Mouse (Mus musculus) CH12.LX (cell line): ENCODE results near the gene Boc. TPM values are rescaled to one million over a fixed set of nuclear protein-coding genes. Genes with fewer than 3 reads are reported as not detected.
A peak's percentile ranks its signal among the peaks of the same experiment; 100 is the strongest.

ENCODE experiments used
- DNase-seq: peaks from one replicate; pipeline ENCODE4 v3.0.0-alpha.2; 2013; ENCODE audit errors: extremely low read depth
- H3K27ac ChIP-seq: 2 replicates; pipeline ENCODE4 v1.5.1; 2012; ENCODE audit warnings: low read depth, mild to moderate bottlenecking, control low read depth, moderate library complexity; ENCODE audit not compliant: insufficient read depth
- H3K27me3 ChIP-seq: replicated peaks from 2 replicates; pipeline ENCODE3; 2012; ENCODE audit warnings: inconsistent platforms
- H3K36me3 ChIP-seq, 2 experiments: replicated peaks in 1 of 2; 2 replicates each; pipeline versions ENCODE3 to v1.6.1; 2012; ENCODE audit warnings: inconsistent platforms in 1 of 2, low read length in 1 of 2, mild to moderate bottlenecking in 1 of 2, mixed read lengths in 1 of 2, moderate library complexity in 1 of 2; ENCODE audit not compliant: control insufficient read depth in 1 of 2, insufficient read depth in 1 of 2
- H3K4me1 ChIP-seq, 2 experiments: 2 replicates each; pipeline ENCODE4 v1.6.1; 2012; ENCODE audit warnings: inconsistent platforms in 1 of 2, moderate library complexity in 1 of 2; ENCODE audit not compliant: insufficient read depth in 2 of 2, control insufficient read depth in 1 of 2
- H3K4me2 ChIP-seq: 2 replicates; pipeline ENCODE4 v1.6.1; 2012; ENCODE audit warnings: low read depth, mild to moderate bottlenecking, control low read depth; ENCODE audit not compliant: poor library complexity, insufficient read depth, severe bottlenecking
- H3K4me3 ChIP-seq, 3 experiments: fragments of 150-350 bp in 1 of 3; sonication (generic) in 1 of 3; replicated peaks in 1 of 3; 2 replicates each; pipeline versions ENCODE3 to v1.5.1; 2011 to 2012; ENCODE audit warnings: low read depth in 2 of 3, low read length in 2 of 3, mild to moderate bottlenecking in 2 of 3, moderate library complexity in 2 of 3, control low read depth in 1 of 3, improper control_type of control experiment in 1 of 3, inconsistent platforms in 1 of 3, mixed read lengths in 1 of 3; ENCODE audit not compliant: poor library complexity in 1 of 3
- H3K79me2 ChIP-seq: replicated peaks from 2 replicates; pipeline ENCODE4 v1.6.1; 2012; ENCODE audit warnings: mild to moderate bottlenecking, moderate library complexity; ENCODE audit not compliant: control insufficient read depth, poor library complexity, insufficient read depth, severe bottlenecking; ENCODE audit errors: extremely low read depth
- H3K9ac ChIP-seq: 2 replicates; pipeline ENCODE4 v1.6.1; 2012; ENCODE audit warnings: low read depth, mild to moderate bottlenecking, control low read depth, moderate library complexity; ENCODE audit not compliant: insufficient read depth
- H3K9me3 ChIP-seq: replicated peaks from 2 replicates; pipeline ENCODE3; 2012; ENCODE audit warnings: low read length, inconsistent platforms, mixed read lengths
- BHLHE40 ChIP-seq: IDR thresholded peaks from 2 replicates; pipeline ENCODE4 v1.6.1; 2011; ENCODE audit warnings: mild to moderate bottlenecking, low read depth, low read length, improper control_type of control experiment
- CHD1 ChIP-seq: IDR thresholded peaks from 2 replicates; pipeline ENCODE4 v1.6.1; 2012; ENCODE audit warnings: low read depth, low read length, improper control_type of control experiment, inconsistent platforms
- CHD2 ChIP-seq: IDR thresholded peaks from 2 replicates; pipeline ENCODE4 v1.6.1; 2011; ENCODE audit warnings: low read length, improper control_type of control experiment
- CTCF ChIP-seq, 2 experiments: IDR thresholded peaks in 1 of 2; conservative IDR thresholded peaks in 1 of 2; 2 replicates each; pipeline ENCODE4 v1.5.1; 2011 to 2012; ENCODE audit warnings: low read depth in 2 of 2, low read length in 2 of 2, improper control_type of control experiment in 1 of 2, inconsistent platforms in 1 of 2, mild to moderate bottlenecking in 1 of 2, moderate library complexity in 1 of 2
- EP300 ChIP-seq: IDR thresholded peaks from 2 replicates; pipeline ENCODE4 v1.6.1; 2011; ENCODE audit warnings: low read length, improper control_type of control experiment
- ETS1 ChIP-seq: conservative IDR thresholded peaks from 2 replicates; pipeline ENCODE4 v1.6.1; 2012; ENCODE audit warnings: low read depth, mild to moderate bottlenecking, inconsistent platforms, low read length, improper control_type of control experiment, moderate library complexity
- GABPA ChIP-seq: IDR thresholded peaks from 2 replicates; pipeline ENCODE4 v1.6.1; 2012; ENCODE audit warnings: low read depth, low read length, improper control_type of control experiment, inconsistent platforms; ENCODE audit not compliant: insufficient replicate concordance
- HCFC1 ChIP-seq: IDR thresholded peaks from 2 replicates; pipeline ENCODE4 v1.6.1; 2012; ENCODE audit warnings: low read depth, mild to moderate bottlenecking, inconsistent platforms, low read length, improper control_type of control experiment
- JUN ChIP-seq: IDR thresholded peaks from 2 replicates; pipeline ENCODE4 v1.6.1; 2011; ENCODE audit warnings: low read depth, mild to moderate bottlenecking, low read length, improper control_type of control experiment, moderate library complexity; ENCODE audit not compliant: insufficient read depth
- JUND ChIP-seq: conservative IDR thresholded peaks from 2 replicates; pipeline ENCODE4 v1.6.1; 2011; ENCODE audit warnings: low read depth, low read length, improper control_type of control experiment
- KAT2A ChIP-seq: IDR thresholded peaks from 2 replicates; pipeline ENCODE4 v1.6.1; 2012; ENCODE audit warnings: low read length, improper control_type of control experiment, inconsistent platforms; ENCODE audit not compliant: insufficient replicate concordance
- MAZ ChIP-seq: IDR thresholded peaks from 2 replicates; pipeline ENCODE4 v1.6.1; 2012; ENCODE audit warnings: low read depth, mild to moderate bottlenecking, inconsistent platforms, low read length, improper control_type of control experiment, moderate library complexity
- MXI1 ChIP-seq: IDR thresholded peaks from 2 replicates; pipeline ENCODE4 v1.6.1; 2011; ENCODE audit warnings: mild to moderate bottlenecking, low read depth, low read length, improper control_type of control experiment
- MYC ChIP-seq: IDR thresholded peaks from 2 replicates; pipeline ENCODE4 v1.6.1; 2011; ENCODE audit warnings: low read depth, mild to moderate bottlenecking, improper control_type of control experiment, low read length
- NELFE ChIP-seq: IDR thresholded peaks from 2 replicates; pipeline ENCODE4 v1.6.1; 2011; ENCODE audit warnings: low read depth, low read length, improper control_type of control experiment
- POLR2A ChIP-seq: IDR thresholded peaks from 2 replicates; pipeline ENCODE4 v1.6.1; 2011; ENCODE audit warnings: low read depth, mild to moderate bottlenecking, improper control_type of control experiment, low read length
- RAD21 ChIP-seq: IDR thresholded peaks from 2 replicates; pipeline ENCODE4 v1.6.1; 2011; ENCODE audit warnings: low read depth, mild to moderate bottlenecking, low read length, improper control_type of control experiment, moderate library complexity
- SMC3 ChIP-seq: IDR thresholded peaks from 2 replicates; pipeline ENCODE4 v1.6.1; 2011; ENCODE audit warnings: low read depth, low read length, improper control_type of control experiment
- TBP ChIP-seq: conservative IDR thresholded peaks from 2 replicates; pipeline ENCODE4 v1.6.1; 2011; ENCODE audit warnings: low read depth, low read length, improper control_type of control experiment
- ZMIZ1 ChIP-seq: IDR thresholded peaks from 2 replicates; pipeline ENCODE4 v1.6.1; 2012; ENCODE audit warnings: low read depth, mild to moderate bottlenecking, inconsistent platforms, low read length, improper control_type of control experiment
- dilution Hi-C: fragments of 300-500 bp; cut with MboI; formaldehyde crosslinking; loops from 2 replicates; pipeline ENCODE4 v1.14.3; 2020; ENCODE audit warnings: low sequenced_read_pairs; ENCODE audit not compliant: extremely low pct_unique_long_range_greater_than_20kb, extremely low pct_ligation_motif_present
- in situ Hi-C: fragments of 300-500 bp; cut with MboI; formaldehyde crosslinking; loops from 3 replicates; pipeline ENCODE4 v1.14.3; 2019; ENCODE audit warnings: low sequenced_read_pairs, low pct_ligation_motif_present, low pct_unique_long_range_greater_than_20kb, mixed read lengths
- polyA plus RNA-seq: library from polyadenylated mRNA; unstranded; fragments of >175 nt; gene quantifications from 2 replicates; pipeline ENCODE4 v1.2.1, GENCODE M21; 2012; ENCODE audit warnings: low read depth; ENCODE audit not compliant: insufficient read length
- total RNA-seq, 2 experiments: library from RNA; depleted of rRNA; stranded (reverse); fragments of 300-350 nt in 1 of 2; fragments of >200 nt in 1 of 2; gene quantifications; 2 replicates each; pipeline ENCODE4 v1.2.3; 2012 to 2014

Gene Boc
- total and polyA plus RNA-seq, 3 experiments: 0.25 to 1.5 (median 0.67) TPM

DNA sequence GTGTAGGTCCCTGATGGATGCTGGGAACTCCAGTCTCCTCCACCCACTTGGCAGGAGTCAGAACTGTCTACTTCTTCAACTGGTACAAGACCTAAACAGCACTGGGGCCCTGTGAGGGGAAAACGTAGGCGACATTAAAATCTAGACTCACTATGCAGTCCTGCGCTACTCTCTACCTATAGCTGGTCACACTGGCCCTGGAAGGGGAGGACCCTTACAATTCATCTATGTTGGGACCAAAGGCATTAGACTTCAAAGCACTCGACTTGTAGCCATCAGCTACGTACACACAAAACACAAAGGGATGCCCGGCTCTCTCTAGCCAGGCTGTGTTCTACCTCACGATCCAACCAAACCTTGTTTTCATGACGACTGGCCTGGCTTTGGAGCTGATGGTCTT is 73.0 kb downstream of the Boc start:
- TF ChIP-seq JUN: no peak
- TF ChIP-seq JUND: no peak
- no peak for TF ChIP-seq CHD1
- TF ChIP-seq GABPA: no peak
- TF ChIP-seq ETS1: no peak
- no peak for TF ChIP-seq CTCF (conservative IDR thresholded peaks at IDR 0.05 in 1 of 2, IDR thresholded peaks at IDR 0.05 in 1 of 2; ENCODE audit: low read depth in 2 of 2, low read length in 2 of 2)
- no peak for TF ChIP-seq SMC3
- TF ChIP-seq ZMIZ1: no peak
- no peak for TF ChIP-seq MAZ
- TF ChIP-seq NELFE: no peak
- TF ChIP-seq TBP: no peak
- TF ChIP-seq HCFC1: no peak
- Histone ChIP-seq H3K79me2 (no peaks in the 10 kb centered on the region), H3K27me3 (no peaks in the 10 kb centered on the region), H3K4me1 (peaks cover 7 to 8% of the 10 kb centered on the region in 2 experiments; a peak in 2 of 4 replicates), H3K9ac (no peak overlapping the region), H3K27ac (no peak overlapping the region), H3K4me2 (no peak overlapping the region), H3K36me3 (peaks cover 0 to 39% of the 10 kb centered on the region in 2 experiments), H3K4me3 (no peak overlapping the region), H3K9me3 (no peaks in the 10 kb centered on the region)
- DNase-seq: no peak
- dilution Hi-C loops (no loop called here), in situ Hi-C loops (loop anchor here (10.0 to 25.0 kb wide), 3 partner anchors 149 to 602 kb away; partner anchors contain the start of genes Ccdc80 and Nepro)

- DNase-seq: no peak
- H3K4me2 ChIP-seq: no peak overlapping the region
Observed at GRCm38 (mm10) chr16:44484831-44485230, 73.9 kb downstream of the Boc start.

More at GRCm38 (mm10) chr16:44484831-44485230, 73.9 kb downstream of the Boc start:
- no peaks in the 10 kb centered on the region for H3K27me3 ChIP-seq
- no peak overlapping the region for H3K4me3 ChIP-seq
- H3K4me1 ChIP-seq: peaks cover 7 to 8% of the 10 kb centered on the region in 2 experiments; a peak in 2 of 4 replicates
- no peaks in the 10 kb centered on the region for H3K9me3 ChIP-seq
- TF ChIP-seq RAD21: no peak
- no peak for TF ChIP-seq POLR2A
- TF ChIP-seq EP300: no peak
- TF ChIP-seq MYC: no peak
- no peak for TF ChIP-seq BHLHE40
- no peak for TF ChIP-seq CHD2
- TF ChIP-seq MXI1: 0 out of 2 replicates have a peak, but pooled peaks have one; percentile 2
- TF ChIP-seq JUN: no peak
- no peak for TF ChIP-seq KAT2A
- H3K27ac ChIP-seq: no peak overlapping the region
- in situ Hi-C loops (loop anchor here (10.0 to 25.0 kb wide), 3 partner anchors 150 to 602 kb away; partner anchors contain the start of genes Ccdc80 and Nepro), dilution Hi-C loops (no loop called here)
- H3K79me2 ChIP-seq: no peaks in the 10 kb centered on the region
- H3K36me3 ChIP-seq: peaks cover 0 to 33% of the 10 kb centered on the region in 2 experiments
- no peak overlapping the region for H3K9ac ChIP-seq
